Mouse (Mus musculus) bone marrow, adult 2 months (tissue): Measurements from ENCODE around the gene Speer4c.
"Not testable (repeated sequence)": the region's sequence is repeated elsewhere in the genome, so short reads cannot be mapped to it uniquely, and the experiment has no call there.

ENCODE experiments used
- CTCF ChIP-seq: fragments of 200-500 bp; IDR thresholded peaks from 2 replicates; pipeline ENCODE4 v1.5.1; 2011; ENCODE audit warnings: low read length, control low read depth; ENCODE audit not compliant: control insufficient read depth, insufficient read depth
- POLR2A ChIP-seq: fragments of 200-500 bp; IDR thresholded peaks from 2 replicates; pipeline ENCODE4 v1.6.1; 2011; ENCODE audit warnings: low read depth, mild to moderate bottlenecking, control low read depth, low read length, borderline replicate concordance; ENCODE audit not compliant: control insufficient read depth

DNA sequence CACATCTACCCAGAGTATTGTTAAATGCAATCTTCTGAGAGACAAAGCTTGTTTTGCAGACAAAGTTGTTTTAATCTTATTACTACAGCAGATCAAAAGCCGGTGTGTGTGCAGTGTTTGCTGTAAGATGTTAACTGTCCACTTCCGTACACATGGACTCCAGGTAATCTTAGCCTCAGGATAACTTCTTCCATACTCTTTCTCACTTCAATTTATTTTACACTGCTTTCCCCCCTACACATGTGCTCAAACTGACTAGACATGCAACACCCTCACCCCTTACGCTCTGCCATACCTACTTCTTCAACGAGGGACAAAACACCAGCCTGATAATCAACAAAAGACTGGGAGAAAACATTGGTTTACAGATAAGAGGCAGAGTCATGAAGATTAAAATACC lies 23.2 kb downstream of the Speer4c start:
- not testable (repeated sequence) for TF ChIP-seq CTCF, POLR2A
